Mouse (Mus musculus) cerebellum, adult 9-10 months (tissue): ENCODE results near the gene Unc93a.
"Not testable (repeated sequence)": the region's sequence is repeated elsewhere in the genome, so short reads cannot be mapped to it uniquely, and the experiment has no call there.

Experiments used
- DNase-seq: peaks from one replicate; pipeline ENCODE4 v3.0.0; 2022

Unc93a gene

GRCm38 (mm10) chr17:13067864-13068385 is 63.7 kb downstream of the Unc93a start:
- not testable (repeated sequence) for DNase-seq

GRCm38 (mm10) chr17:13062882-13063281 is 68.7 kb downstream of the Unc93a start:
- not testable (repeated sequence) for DNase-seq

- DNase-seq = not testable (repeated sequence)
Observed at GRCm38 (mm10) chr17:13060804-13061203, 70.8 kb downstream of the Unc93a start, which contains the start of gene Tcp10b. Gene Tcp10b (plus strand): TSS chr17:13061104.
